Mouse (Mus musculus): ENCODE results near the gene Ptpn6.

Ptpn6 gene

GRCm38 (mm10) chr6:124729850-124730705 lies 8.4 kb downstream of the Ptpn6 start:
- no peak for DNase-seq (ENCODE audit: low spot score)

GRCm38 (mm10) chr6:124728621-124729020 lies 9.9 kb downstream of the Ptpn6 start:
- no peak for DNase-seq (ENCODE audit: low spot score)

- no peak for DNase-seq (ENCODE audit: low spot score)
Measured at GRCm38 (mm10) chr6:124724472-124724871, 14.0 kb downstream of the Ptpn6 start.

GRCm38 (mm10) chr6:124723541-124723940 lies 15.0 kb downstream of the Ptpn6 start:
- DNase-seq (ENCODE audit: low spot score), result no peak

- no peak for DNase-seq (ENCODE audit: low spot score)
Measured at GRCm38 (mm10) chr6:124722876-124723473, 15.5 kb downstream of the Ptpn6 start.

GRCm38 (mm10) chr6:124720904-124721303 lies 17.6 kb downstream of the Ptpn6 start:
- DNase-seq (ENCODE audit: low spot score), result no peak

GRCm38 (mm10) chr6:124719354-124719978 lies 19.0 kb downstream of the Ptpn6 start:
- DNase-seq (ENCODE audit: low spot score), result no peak

- no peak for DNase-seq (ENCODE audit: low spot score)
Measured at GRCm38 (mm10) chr6:124718703-124719102, 19.8 kb downstream of the Ptpn6 start.

- DNase-seq (ENCODE audit: low spot score), result no peak
Measured at GRCm38 (mm10) chr6:124717968-124718367, 20.5 kb downstream of the Ptpn6 start.

- peak; percentile 77 for DNase-seq (ENCODE audit: low spot score)
Measured at GRCm38 (mm10) chr6:124716864-124717490, 21.5 kb downstream of the Ptpn6 start.

- DNase-seq (ENCODE audit: low spot score), result no peak
Measured at GRCm38 (mm10) chr6:124712918-124713317, 25.6 kb downstream of the Ptpn6 start.

- DNase-seq (ENCODE audit: low spot score), result peak; percentile 99
Measured at GRCm38 (mm10) chr6:124711824-124712782, 26.4 kb downstream of the Ptpn6 start, which contains the start of the genes Emg1 and Phb2. TSS of gene Emg1 (minus strand) at chr6:124712178. TSS of gene Phb2 (plus strand) at chr6:124712336.

GRCm38 (mm10) chr6:124708289-124708889 lies 30.1 kb downstream of the Ptpn6 start:
- DNase-seq (ENCODE audit: low spot score), result no peak

GRCm38 (mm10) chr6:124706061-124706627 lies 32.4 kb downstream of the Ptpn6 start:
- DNase-seq (ENCODE audit: low spot score), result no peak

- DNase-seq (ENCODE audit: low spot score), result no peak
Measured at GRCm38 (mm10) chr6:124704417-124704816, 34.1 kb downstream of the Ptpn6 start.

- DNase-seq (ENCODE audit: low spot score), result no peak
Measured at GRCm38 (mm10) chr6:124703789-124704188, 34.7 kb downstream of the Ptpn6 start.

- DNase-seq (ENCODE audit: low spot score), result peak; percentile 78
Measured at GRCm38 (mm10) chr6:124702784-124703103, 35.8 kb downstream of the Ptpn6 start.

- DNase-seq (ENCODE audit: low spot score), result no peak
Measured at GRCm38 (mm10) chr6:124702102-124702783, 36.3 kb downstream of the Ptpn6 start.

GRCm38 (mm10) chr6:124701338-124701737 lies 37.2 kb downstream of the Ptpn6 start:
- no peak for DNase-seq (ENCODE audit: low spot score)
